Mouse (Mus musculus): ENCODE results near the gene Fas. TPM values are rescaled to one million over a fixed set of nuclear protein-coding genes. Genes with fewer than 3 reads are reported as not detected.

Fas gene
- total and polyA plus RNA-seq, 3 experiments: 20.8 to 54.1 (median 38.3) TPM

DNA sequence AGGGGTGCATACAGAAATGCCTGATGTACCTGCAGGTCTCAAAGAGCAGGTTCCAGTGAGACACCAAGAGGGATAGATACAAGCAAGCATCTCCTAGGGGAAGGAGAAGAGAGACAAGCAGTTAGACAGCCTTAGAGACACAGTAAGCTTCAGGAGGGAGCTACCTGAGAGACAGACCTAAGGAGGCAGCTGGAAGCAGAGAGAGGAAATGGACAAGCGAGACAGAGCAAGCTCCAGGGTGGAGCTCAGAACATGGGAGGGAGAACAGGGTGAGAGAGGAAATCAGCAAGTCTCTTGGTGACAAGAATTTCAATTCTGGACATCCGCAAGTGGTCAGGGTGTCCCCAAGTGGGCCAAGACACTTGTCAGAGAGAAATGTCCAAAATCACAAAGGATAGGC lies 2.2 kb downstream of the Fas start:
- Histone ChIP-seq H3K4me2 (ENCODE audit: insufficient read depth, low read depth, poor library complexity, severe bottlenecking) (peak overlapping the region; percentile 98), H3K27ac (ENCODE audit: insufficient read depth, low read depth) (peak overlapping the region; percentile 68), H3K9me3 (replicated peaks; ENCODE audit: low read length) (no peaks in the 10 kb centered on the region), H3K4me3 (replicated peaks in 1 of 3; ENCODE audit: low read depth in 2 of 3, low read length in 2 of 3, poor library complexity in 1 of 3) (peak overlapping the region; percentile 67 to 89 (median 73)), H3K9ac (ENCODE audit: insufficient read depth, low read depth) (peak overlapping the region; percentile 100), H3K36me3 (replicated peaks in 1 of 2; ENCODE audit: control insufficient read depth in 1 of 2, insufficient read depth in 1 of 2, low read length in 1 of 2) (peaks cover 6 to 11% of the 10 kb centered on the region in 2 experiments), H3K4me1 (ENCODE audit: control insufficient read depth in 1 of 2, insufficient read depth in 2 of 2) (peaks cover 25 to 81% of the 10 kb centered on the region in 2 experiments), H3K79me2 (replicated peaks; ENCODE audit: control insufficient read depth, extremely low read depth, insufficient read depth, poor library complexity, severe bottlenecking) (peaks cover 49% of the 10 kb centered on the region), H3K27me3 (replicated peaks) (no peaks in the 10 kb centered on the region)
- no peak for DNase-seq (ENCODE audit: extremely low read depth)
- TF ChIP-seq USF1 (IDR thresholded peaks at IDR 0.05; ENCODE audit: low read depth, low read length) (no peak), SMC3 (IDR thresholded peaks at IDR 0.05; ENCODE audit: low read depth, low read length) (no peak), TBP (conservative IDR thresholded peaks at IDR 0.05; ENCODE audit: low read depth, low read length) (no peak)
- dilution Hi-C loops (cut with MboI; ENCODE audit: extremely low pct_ligation_motif_present, extremely low pct_unique_long_range_greater_than_20kb, low sequenced_read_pairs) (no loop called here), in situ Hi-C loops (cut with MboI; ENCODE audit: low pct_ligation_motif_present, low pct_unique_long_range_greater_than_20kb, low sequenced_read_pairs) (no loop called here)

DNA sequence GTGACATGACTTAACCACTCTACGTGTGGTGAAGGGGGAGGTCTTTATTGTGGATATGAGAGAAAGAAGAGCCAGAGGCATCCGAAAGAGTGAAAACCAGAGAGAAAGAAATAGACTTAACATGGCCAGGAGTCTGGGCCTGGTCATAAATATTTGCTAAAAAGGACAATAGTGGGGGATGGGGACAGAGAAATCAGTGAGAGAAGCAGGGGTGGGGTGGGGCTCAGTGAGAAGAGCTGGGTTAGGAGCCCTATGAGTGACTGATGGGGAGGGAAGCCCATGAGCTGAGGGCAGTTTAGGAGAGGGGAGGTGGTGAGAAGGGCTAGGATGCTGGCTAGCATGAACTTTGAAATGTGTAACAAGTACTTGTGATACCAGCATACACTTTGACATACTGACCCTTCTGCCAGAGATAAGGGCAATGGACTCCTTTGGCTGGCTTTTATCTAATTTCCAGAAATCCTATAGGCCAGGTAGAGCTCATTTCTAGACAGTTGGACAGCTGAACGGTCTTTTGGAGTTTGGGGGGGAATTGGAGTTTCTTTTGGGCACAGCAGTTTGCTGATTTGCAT lies 3.0 kb downstream of the Fas start:
- H3K4me1 ChIP-seq (ENCODE audit: control insufficient read depth in 1 of 2, insufficient read depth in 2 of 2): peaks cover 25 to 82% of the 10 kb centered on the region in 2 experiments
- H3K79me2 ChIP-seq (replicated peaks; ENCODE audit: control insufficient read depth, extremely low read depth, insufficient read depth, poor library complexity, severe bottlenecking): peaks cover 49% of the 10 kb centered on the region
- H3K4me2 ChIP-seq (ENCODE audit: insufficient read depth, low read depth, poor library complexity, severe bottlenecking): peak overlapping the region; percentile 98
- dilution Hi-C loops (cut with MboI; ENCODE audit: extremely low pct_ligation_motif_present, extremely low pct_unique_long_range_greater_than_20kb, low sequenced_read_pairs): no loop called here
- DNase-seq (ENCODE audit: extremely low read depth): no peak
- peak overlapping the region; percentile 68; the same call in 1 of the 2 replicates for H3K27ac ChIP-seq (ENCODE audit: insufficient read depth, low read depth)
- peak overlapping the region; percentile 100 for H3K9ac ChIP-seq (ENCODE audit: insufficient read depth, low read depth)
- H3K27me3 ChIP-seq (replicated peaks): no peaks in the 10 kb centered on the region
- H3K36me3 ChIP-seq (replicated peaks in 1 of 2; ENCODE audit: control insufficient read depth in 1 of 2, insufficient read depth in 1 of 2, low read length in 1 of 2): peaks cover 6 to 11% of the 10 kb centered on the region in 2 experiments
- H3K9me3 ChIP-seq (replicated peaks; ENCODE audit: low read length): no peaks in the 10 kb centered on the region
- H3K4me3 ChIP-seq (replicated peaks in 1 of 3; ENCODE audit: low read depth in 2 of 3, low read length in 2 of 3, poor library complexity in 1 of 3): peak overlapping the region; percentile 67 to 89 (median 73)
- in situ Hi-C loops (cut with MboI; ENCODE audit: low pct_ligation_motif_present, low pct_unique_long_range_greater_than_20kb, low sequenced_read_pairs): no loop called here
- no peak for TF ChIP-seq CHD1 (IDR thresholded peaks at IDR 0.05; ENCODE audit: low read depth, low read length)
- peak; percentile 52; the same call in 1 of the 2 replicates for TF ChIP-seq CHD2 (IDR thresholded peaks at IDR 0.05; ENCODE audit: low read length)

DNA sequence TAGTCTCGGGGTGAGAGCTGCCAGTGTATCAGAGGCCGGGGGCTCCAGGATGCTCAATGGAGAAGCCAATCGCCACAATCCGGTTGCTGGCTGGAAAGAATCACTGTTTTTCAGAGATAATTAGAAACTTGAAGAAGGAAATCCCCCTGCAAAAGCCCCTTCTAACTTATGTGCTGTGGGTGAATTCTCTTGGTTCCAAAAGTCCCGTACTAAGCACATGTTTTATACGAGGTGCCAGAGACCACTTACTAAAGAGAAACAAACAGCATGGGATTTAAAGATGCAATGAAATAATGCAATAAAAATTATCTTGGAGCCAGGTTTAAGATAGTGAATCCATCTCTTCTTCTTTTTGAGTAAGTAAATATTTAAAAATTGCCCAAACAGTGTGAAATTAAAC lies 5.0 kb downstream of the Fas start:
- peak overlapping the region in 1 of 3 experiments; percentile 89 for H3K4me3 ChIP-seq (replicated peaks in 1 of 3; ENCODE audit: low read depth in 2 of 3, low read length in 2 of 3, poor library complexity in 1 of 3)
- peaks cover 60% of the 10 kb centered on the region for H3K79me2 ChIP-seq (replicated peaks; ENCODE audit: control insufficient read depth, extremely low read depth, insufficient read depth, poor library complexity, severe bottlenecking)
- in situ Hi-C loops (cut with MboI; ENCODE audit: low pct_ligation_motif_present, low pct_unique_long_range_greater_than_20kb, low sequenced_read_pairs) (no loop called here), dilution Hi-C loops (cut with MboI; ENCODE audit: extremely low pct_ligation_motif_present, extremely low pct_unique_long_range_greater_than_20kb, low sequenced_read_pairs) (no loop called here)
- H3K9ac ChIP-seq (ENCODE audit: insufficient read depth, low read depth): peak overlapping the region; percentile 50
- H3K4me2 ChIP-seq (ENCODE audit: insufficient read depth, low read depth, poor library complexity, severe bottlenecking): peak overlapping the region; percentile 33
- peaks cover 9 to 22% of the 10 kb centered on the region in 2 experiments for H3K36me3 ChIP-seq (replicated peaks in 1 of 2; ENCODE audit: control insufficient read depth in 1 of 2, insufficient read depth in 1 of 2, low read length in 1 of 2)
- H3K9me3 ChIP-seq (replicated peaks; ENCODE audit: low read length): no peaks in the 10 kb centered on the region
- peak overlapping the region; percentile 34; the same call in 1 of the 2 replicates for H3K27ac ChIP-seq (ENCODE audit: insufficient read depth, low read depth)
- no peaks in the 10 kb centered on the region for H3K27me3 ChIP-seq (replicated peaks)
- H3K4me1 ChIP-seq (ENCODE audit: control insufficient read depth in 1 of 2, insufficient read depth in 2 of 2): peaks cover 27 to 85% of the 10 kb centered on the region in 2 experiments
- DNase-seq (ENCODE audit: extremely low read depth): no peak
- no peak for TF ChIP-seq MAZ (IDR thresholded peaks at IDR 0.05; ENCODE audit: low read depth, low read length)
- TF ChIP-seq ZC3H11A (IDR thresholded peaks at IDR 0.05; ENCODE audit: low read depth, low read length): no peak
- TF ChIP-seq POLR2AphosphoS2 (IDR thresholded peaks at IDR 0.05; ENCODE audit: low read depth, low read length): no peak
- TF ChIP-seq MAFK (IDR thresholded peaks at IDR 0.05; ENCODE audit: insufficient replicate concordance, low read length): no peak
- peak; percentile 77; the same call in 1 of the 2 replicates for TF ChIP-seq CHD1 (IDR thresholded peaks at IDR 0.05; ENCODE audit: low read depth, low read length)
- TF ChIP-seq ZMIZ1 (IDR thresholded peaks at IDR 0.05; ENCODE audit: low read depth, low read length): no peak
- no peak for TF ChIP-seq ZKSCAN1 (IDR thresholded peaks at IDR 0.05; ENCODE audit: borderline replicate concordance, low read depth, low read length)
- TF ChIP-seq KAT2A (IDR thresholded peaks at IDR 0.05; ENCODE audit: insufficient replicate concordance, low read length): no peak
- TF ChIP-seq NRF1 (IDR thresholded peaks at IDR 0.05; ENCODE audit: low read depth, low read length): no peak
- no peak for TF ChIP-seq CHD2 (IDR thresholded peaks at IDR 0.05; ENCODE audit: low read length)
- no peak for TF ChIP-seq RAD21 (IDR thresholded peaks at IDR 0.05; ENCODE audit: low read depth, low read length)
- no peak for TF ChIP-seq CTCF (conservative IDR thresholded peaks at IDR 0.05 in 1 of 2, IDR thresholded peaks at IDR 0.05 in 1 of 2; ENCODE audit: low read depth in 2 of 2, low read length in 2 of 2)
- 0 out of 2 replicates have a peak, but pooled peaks have one; percentile 48 for TF ChIP-seq MXI1 (IDR thresholded peaks at IDR 0.05; ENCODE audit: low read depth, low read length)
- TF ChIP-seq SMC3 (IDR thresholded peaks at IDR 0.05; ENCODE audit: low read depth, low read length): no peak
- no peak for TF ChIP-seq PAX5 (IDR thresholded peaks at IDR 0.05; ENCODE audit: low read length)
- no peak for TF ChIP-seq BHLHE40 (IDR thresholded peaks at IDR 0.05; ENCODE audit: low read depth, low read length)
- TF ChIP-seq ZNF384 (IDR thresholded peaks at IDR 0.05; ENCODE audit: low read depth, low read length): no peak
- TF ChIP-seq MYC (IDR thresholded peaks at IDR 0.05; ENCODE audit: low read depth, low read length): 0 out of 2 replicates have a peak, but pooled peaks have one; percentile 52
- TF ChIP-seq TCF12 (IDR thresholded peaks at IDR 0.05; ENCODE audit: low read depth, low read length): no peak
- TF ChIP-seq RCOR1 (conservative IDR thresholded peaks at IDR 0.05; ENCODE audit: low read depth, low read length): no peak
- TF ChIP-seq JUND (conservative IDR thresholded peaks at IDR 0.05; ENCODE audit: low read depth, low read length): no peak
- 0 out of 2 replicates have a peak, but pooled peaks have one; percentile 16 for TF ChIP-seq SIN3A (IDR thresholded peaks at IDR 0.05; ENCODE audit: low read length)
- no peak for TF ChIP-seq USF2 (conservative IDR thresholded peaks at IDR 0.05; ENCODE audit: low read depth, low read length)
